Mouse (Mus musculus) left cerebral cortex, adult 9 months (tissue): ENCODE measurements around the gene Mdfic.

Source experiments
- DNase-seq, 2 experiments: peaks; one replicate each; pipeline ENCODE4 v3.0.0; 2022; ENCODE audit warnings: low spot score in 2 of 2

The Mdfic gene

DNA sequence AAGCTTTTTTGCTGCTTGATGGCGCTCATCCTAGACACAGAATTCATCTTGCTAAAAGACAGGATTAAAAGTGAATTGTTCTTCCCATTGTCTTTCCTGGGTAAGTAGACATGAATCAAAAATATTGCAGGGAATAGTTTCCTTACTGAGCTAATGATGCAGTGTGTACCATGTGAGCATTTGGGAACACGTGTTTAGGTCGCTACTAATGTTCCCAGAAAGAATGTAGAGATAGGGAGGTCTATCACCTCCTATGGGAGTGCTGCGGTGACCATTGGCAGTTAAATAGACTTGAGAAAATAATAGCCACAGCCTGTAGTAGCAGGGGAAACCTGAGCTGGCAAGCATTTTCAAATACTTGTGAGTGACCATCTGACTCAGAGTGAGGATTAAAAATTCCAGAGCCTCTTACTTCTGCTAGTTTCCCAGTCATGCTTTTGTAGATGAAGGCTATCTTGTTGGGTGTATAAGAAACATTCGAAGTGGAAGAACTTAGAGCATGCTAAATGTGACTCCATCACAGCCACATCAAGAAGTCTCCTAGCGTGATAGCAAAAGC is 22.2 kb downstream of the Mdfic start:
- DNase-seq, result no peak

DNA sequence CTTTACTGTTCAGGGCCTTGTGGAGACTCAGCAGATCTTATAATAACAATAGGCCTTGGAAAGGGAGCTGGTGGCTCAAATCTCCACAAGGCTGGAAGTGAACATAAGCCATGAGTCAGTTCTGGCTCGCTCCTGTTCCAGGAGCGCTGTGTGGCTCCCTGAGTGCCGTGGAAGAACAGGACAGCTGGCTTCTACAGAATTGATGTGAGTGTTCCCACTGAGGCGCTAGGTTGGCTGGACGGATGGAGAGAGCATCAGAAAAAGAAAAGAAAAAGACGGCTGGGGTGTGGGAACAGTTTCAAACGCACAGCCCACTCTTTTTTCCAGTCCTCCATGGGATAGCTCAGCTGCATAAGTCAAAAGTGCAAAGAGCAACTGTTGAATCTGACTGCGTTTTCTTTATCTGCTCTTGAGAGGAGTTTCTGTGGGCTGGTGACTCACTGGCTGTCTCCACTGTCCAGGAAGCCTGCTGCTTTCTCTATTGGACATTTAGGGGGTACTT is 22.9 kb downstream of the Mdfic start:
- DNase-seq, result no peak

GRCm38 (mm10) chr6:15743793-15744192 is 23.3 kb downstream of the Mdfic start:
- no peak for DNase-seq

DNA sequence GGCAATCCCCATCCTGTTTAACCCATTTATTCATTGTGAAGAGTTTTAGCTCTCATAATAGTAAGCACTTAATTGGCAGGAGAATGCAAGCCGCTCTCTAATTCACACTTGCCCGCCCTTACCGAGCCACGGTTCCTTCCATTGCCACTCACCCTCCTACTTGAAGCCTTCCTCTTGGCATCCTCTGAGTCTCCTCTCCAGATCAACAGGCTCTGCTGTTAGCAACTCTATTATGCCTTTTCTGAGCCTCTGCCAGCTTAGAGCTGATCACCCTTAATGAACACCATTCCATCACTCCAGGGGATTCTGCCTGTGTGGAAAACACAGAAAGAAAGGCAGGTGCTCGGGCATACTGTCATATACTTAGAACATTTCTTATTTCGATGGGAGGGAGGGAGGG is 24.9 kb downstream of the Mdfic start:
- DNase-seq, result no peak

DNA sequence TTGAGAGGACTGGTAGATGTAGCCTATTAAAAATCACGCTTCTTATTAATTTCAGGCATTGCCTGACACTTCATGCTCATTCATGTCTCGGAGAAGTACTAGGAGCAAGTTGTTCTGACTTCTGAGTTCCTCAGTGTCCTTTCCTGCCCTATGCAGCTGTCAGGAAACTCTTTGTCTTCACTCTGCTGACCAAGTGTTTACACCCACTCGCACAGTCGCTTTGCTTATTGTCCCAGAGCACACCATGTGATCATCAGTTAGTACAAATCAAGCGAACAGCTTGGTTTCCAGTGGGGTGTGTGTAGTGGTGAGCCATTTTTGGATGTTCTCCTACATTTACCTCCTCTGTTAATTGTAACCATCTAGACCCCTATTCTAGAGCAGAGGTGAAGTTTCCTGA is 25.4 kb downstream of the Mdfic start:
- DNase-seq, result no peak

DNA sequence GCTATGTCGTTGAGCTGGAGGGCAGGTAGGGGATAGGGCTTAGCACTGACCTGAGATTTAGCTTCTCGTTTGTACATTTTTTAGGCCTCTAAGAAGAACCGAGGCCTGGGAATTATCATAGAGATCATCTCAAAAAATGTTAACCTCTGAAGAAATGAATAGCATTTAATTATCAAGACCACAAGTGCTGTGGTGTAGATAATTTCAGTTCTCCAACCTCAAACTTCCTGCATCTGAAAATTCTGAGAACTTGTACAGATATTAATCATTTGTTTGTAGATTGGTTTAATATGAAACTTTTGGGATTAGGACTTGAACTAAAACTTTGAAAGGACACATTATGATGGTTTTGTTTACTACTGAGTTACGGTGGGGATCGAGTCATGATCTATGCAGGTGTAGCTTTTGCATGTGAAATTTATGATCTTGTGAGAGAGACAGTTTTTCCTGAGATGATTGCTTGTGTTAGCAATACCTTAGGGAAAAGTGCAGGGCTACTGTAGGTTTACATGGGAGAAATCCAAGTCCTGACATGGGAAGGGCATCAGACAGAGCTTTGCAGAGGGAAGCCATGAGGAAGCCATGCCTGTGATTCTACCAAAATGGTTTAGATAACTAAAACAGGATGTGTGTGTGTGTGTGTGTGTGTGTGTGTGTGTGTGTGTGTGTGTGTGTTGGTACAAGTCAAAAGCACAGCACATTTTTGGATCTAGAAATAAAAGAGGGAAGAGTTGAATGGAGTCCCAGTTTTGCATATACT is 27.1 kb downstream of the Mdfic start:
- no peak for DNase-seq

GRCm38 (mm10) chr6:15748236-15748635 is 27.8 kb downstream of the Mdfic start:
- no peak for DNase-seq

DNA sequence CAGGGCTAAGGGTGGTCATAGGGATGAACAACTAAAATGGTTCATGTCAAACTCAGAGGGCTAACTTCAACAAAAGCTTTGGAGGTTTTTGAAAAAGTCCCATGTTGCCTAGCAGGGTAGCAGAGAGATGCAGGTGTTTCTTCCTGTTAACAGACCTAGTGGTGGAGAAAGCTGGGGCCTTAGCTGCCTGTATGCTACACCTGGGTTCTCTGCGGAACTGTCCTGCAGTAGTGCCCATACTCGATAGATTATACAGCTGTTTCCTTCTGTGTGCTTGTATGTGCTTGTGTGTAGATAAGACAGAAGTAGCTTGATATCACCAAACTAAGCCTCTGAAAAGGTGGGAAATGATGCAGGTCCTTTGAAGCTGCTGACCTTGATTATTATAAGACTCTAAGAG is 28.5 kb downstream of the Mdfic start:
- no peak for DNase-seq

GRCm38 (mm10) chr6:15750101-15750500 is 29.6 kb downstream of the Mdfic start:
- DNase-seq, result no peak

DNA sequence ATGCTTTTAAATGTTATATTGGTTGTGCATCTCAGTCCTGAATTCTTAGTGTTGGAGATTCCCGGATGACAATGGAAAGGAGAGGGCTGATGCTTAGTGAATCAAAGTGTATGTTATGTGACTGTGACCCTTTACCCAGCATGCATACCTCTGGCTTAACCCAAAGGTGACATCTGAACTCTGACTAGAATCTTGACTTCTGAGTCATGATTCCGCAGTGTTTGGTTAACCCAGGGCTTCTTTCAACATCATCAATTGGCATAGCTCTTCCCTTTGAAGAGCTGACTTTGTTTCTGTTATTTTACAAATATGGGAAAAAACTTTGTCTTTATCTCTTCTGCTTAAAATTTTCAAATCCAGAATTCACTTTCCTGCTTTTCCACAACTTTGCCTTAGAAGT is 30.9 kb downstream of the Mdfic start:
- no peak for DNase-seq

- no peak for DNase-seq
Measured at GRCm38 (mm10) chr6:15752160-15752559, 31.7 kb downstream of the Mdfic start.

DNA sequence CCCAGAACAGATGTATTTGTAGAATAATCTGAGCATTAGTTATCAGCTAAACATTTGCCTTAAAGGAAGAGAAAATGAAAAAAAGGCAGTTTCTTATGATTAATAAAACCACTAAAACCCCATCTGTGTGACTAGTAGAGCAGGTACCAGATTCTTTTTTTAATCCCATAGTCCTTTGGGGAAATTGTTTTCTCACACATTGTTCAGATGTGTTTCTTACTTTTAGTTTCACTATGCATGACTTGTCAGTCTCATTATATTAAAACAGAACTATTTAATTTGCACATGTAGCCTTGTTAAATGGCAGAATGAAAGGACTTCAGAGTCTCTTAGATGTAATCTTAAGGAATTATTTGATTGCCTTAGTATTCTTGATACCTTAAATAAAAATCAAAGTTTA is 32.7 kb downstream of the Mdfic start:
- DNase-seq, result no peak

DNA sequence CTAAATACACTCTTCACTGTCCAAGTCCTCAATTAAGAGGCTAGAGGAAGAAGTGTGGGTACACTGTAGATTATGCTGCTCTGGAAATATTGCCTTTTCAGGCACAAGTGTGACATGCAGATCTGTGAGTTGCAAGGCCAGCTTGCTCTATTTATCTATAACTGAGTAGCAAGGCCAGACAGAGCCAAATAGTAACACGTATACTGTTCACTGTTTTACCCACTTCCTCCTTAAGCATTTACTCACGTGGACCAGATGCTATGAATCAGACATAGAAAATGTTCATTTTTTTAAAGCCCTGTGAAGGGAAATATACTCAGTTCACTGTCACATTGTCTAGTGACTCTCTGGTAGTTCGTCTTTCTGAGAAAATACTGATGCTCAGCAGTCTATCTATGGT is 37.9 kb downstream of the Mdfic start:
- DNase-seq, result no peak

DNA sequence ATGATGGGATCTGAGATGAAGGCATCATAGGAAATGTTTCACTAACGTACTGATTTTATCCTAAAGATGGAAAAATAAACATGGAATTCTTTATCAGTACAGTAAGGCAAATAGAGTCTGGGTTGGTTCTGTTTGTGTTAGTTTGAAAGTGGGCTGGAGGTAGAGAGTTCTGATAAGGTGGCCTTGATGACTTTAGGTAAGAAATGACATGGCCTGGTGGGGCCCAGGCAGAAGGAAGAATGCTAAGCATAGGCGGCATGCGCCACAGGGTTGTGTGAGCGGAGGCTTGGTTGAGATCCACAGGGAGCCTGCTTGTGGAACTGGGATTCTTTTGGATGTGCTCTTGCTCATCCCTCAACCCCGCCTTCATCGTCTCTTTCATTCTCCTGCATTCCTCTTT is 40.3 kb downstream of the Mdfic start:
- DNase-seq, result no peak

DNA sequence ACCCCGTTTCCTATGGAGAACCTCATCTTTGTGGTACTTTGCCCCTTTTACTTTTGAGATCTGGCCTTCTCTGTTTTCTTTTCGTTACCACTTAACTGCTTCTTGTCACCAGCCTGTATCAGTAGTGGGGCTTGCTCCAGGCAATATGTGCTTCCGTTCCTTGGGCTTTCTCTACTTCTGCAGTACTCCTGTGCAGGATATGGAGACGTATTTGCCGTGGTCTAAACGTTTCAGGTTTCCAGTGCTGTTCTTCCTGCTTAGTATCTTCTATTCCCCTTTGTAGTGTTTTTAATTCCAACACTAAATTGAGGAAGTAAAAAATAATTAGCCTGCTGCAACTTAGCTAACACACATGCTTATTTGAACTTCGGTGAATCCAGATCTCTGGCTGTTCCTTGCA is 43.6 kb downstream of the Mdfic start:
- no peak for DNase-seq

GRCm38 (mm10) chr6:15767460-15767859 is 47.0 kb downstream of the Mdfic start:
- no peak for DNase-seq

GRCm38 (mm10) chr6:15770128-15770527 is 49.7 kb downstream of the Mdfic start:
- no peak for DNase-seq

DNA sequence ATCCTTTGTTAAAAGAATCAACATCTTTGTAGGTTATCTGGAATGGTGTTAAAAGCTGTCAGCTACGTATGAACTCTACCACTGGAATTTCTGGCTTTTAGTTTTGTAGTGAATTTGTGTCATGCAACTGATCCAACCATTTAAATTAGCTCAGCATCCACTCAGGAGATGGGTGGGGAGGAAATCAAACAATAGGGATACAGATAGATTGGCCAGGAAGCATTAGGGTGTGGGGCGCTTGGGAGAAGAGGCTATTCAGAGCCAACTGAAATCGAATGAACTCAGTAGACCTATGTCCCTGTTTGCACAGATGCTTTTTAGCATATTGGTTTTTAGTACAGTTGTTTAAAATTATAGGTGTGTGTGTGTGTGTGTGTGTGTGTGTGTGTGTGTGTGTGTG is 56.6 kb downstream of the Mdfic start:
- no peak for DNase-seq

DNA sequence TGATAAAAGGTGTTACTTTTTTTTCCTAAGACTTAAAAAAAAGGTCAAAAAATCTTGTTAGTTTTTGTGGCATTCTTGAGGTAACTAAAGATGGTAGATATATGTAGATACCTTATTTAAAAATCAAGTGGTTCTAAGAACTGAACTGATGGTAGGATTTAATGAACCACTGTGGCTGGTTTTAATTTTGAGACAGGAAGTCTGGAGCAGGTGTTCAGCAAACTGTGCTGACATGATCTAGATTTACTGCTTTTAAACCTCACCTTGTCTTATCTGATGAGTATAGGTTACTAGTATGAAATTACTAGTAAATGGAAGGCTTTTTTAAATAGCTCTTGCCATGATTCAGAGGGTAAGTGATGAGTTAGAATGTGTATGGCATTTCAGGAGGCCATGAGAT is 59.7 kb downstream of the Mdfic start:
- DNase-seq, result no peak

DNA sequence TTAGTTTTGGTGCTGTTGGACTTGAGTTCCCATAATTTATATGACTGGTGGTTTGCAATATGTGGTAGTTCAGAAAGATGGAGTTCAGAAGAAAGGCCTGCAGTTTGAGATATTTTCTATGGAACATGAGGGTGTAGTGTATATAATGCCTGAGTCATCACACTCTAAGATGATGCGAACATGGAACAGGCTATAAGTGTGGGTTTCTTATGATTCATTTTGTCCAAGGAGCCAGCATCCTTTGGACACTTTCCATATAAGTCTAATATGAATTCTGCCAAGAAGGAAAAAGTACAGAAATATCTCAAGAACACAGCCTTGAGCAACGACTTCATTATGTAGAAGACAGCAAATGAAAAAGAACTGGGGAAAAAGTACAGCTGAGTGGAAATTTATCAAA is 60.2 kb downstream of the Mdfic start:
- no peak for DNase-seq

GRCm38 (mm10) chr6:15789523-15790500 is 69.4 kb downstream of the Mdfic start:
- peak; percentile 31 to 69 for DNase-seq
